Mouse (Mus musculus) T-cell, adult 2 months (primary cell): Measurements from ENCODE around the gene Methig1.

ENCODE experiments used
- DNase-seq: peaks from one replicate; pipeline ENCODE4 v3.0.0; 2022; ENCODE audit warnings: low spot score

Methig1 gene

DNA sequence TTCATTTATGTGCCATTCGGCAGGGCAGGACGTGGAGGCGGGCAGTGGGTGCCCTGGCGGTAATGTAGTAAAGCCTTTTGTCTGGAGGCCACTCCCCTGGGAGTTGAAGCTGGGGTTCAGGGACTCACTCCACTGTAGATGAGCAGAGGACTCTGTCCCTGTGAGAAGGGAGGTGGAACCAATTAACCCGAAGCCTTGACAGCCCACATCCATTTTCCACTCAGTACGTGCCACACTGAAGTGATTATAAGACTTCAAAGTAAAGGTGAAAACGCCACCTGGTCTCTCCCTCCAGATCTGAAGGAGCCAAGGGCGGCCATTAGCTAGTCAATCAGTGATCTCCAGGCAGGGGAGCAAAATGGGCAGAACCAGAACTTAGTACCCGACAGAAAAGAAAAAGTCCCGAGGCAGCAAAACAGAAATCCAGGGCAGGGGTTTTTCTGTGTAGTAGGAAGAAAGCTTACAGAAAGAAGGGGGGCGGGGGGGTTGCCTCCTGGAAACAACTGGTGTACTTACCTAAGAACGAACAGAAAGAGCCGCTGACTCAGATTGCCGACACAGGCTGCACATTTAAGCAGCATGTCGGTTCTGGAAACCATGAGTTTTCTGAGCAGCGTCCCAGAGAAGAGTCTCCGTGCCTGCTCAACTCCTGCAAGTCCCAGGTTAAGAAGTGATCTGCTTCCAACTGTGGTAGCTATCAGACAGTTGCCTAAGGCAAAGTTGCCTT lies 71.6 kb downstream of the Methig1 start, which contains the start of gene Slc11a2:
Gene Slc11a2 (minus strand): TSS at position 677 of the 727 bp plus-strand sequence.
- no peak for DNase-seq

DNA sequence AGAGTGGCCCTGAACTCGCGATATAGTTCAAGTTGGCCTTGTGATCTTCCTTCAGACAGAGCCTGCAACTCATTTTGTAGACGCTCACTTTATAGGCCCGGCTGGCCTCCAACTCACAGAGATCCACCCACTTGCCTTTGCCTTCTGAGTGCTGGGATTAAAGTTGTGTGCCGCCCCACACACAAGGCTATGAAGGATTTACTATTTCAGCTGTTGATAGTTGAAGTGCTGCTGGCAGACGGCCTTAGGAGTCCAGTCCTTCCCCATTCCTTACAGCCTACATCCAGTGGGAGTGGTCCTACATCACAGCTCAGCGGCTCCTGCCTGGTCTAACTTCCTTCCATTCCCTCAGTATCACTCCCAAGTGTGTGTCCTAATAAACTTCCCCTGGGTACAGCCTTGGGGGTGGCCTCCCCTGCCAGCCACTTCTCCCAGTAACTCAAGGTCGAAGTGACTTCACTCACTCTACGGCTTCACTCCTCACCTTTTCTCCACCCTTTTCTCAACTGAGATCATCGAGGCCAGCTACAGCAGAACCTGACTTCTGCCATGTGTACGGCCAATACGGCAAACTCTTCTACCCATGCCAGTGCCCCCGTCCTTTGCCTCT lies 75.5 kb downstream of the Methig1 start:
- no peak for DNase-seq

- DNase-seq = no peak
These were observed 77.1 kb downstream of the Methig1 start for GRCm38 (mm10) chr15:100429959-100430565.

GRCm38 (mm10) chr15:100433234-100433633 lies 80.3 kb downstream of the Methig1 start:
- DNase-seq = no peak
